Mouse (Mus musculus): ENCODE measurements around the gene Olfr572. TPM values are rescaled to one million over a fixed set of nuclear protein-coding genes. Genes with fewer than 3 reads are reported as not detected.

Olfr572 gene
- polyA plus RNA-seq, 1 experiment from 2014 or later = not detected

Other genes starting within 250 kb of the Olfr572 start
- 1.1 and 1.5 TPM in 2 replicates for gene Trim68, start 237.1 kb upstream of the Olfr572 start, polyA plus RNA-seq (2015; fragmentation: Nextera tagmentation; extraction: Ambion mirVana)
- gene Olfr557, start 228.5 kb upstream of the Olfr572 start, polyA plus RNA-seq (2015; fragmentation: Nextera tagmentation; extraction: Ambion mirVana) = not detected in 2 replicates
- gene Olfr558, start 222.2 kb upstream of the Olfr572 start, polyA plus RNA-seq (2015; fragmentation: Nextera tagmentation; extraction: Ambion mirVana) = not detected in 2 replicates
- gene Olfr33, start 205.3 kb upstream of the Olfr572 start, polyA plus RNA-seq (2015; fragmentation: Nextera tagmentation; extraction: Ambion mirVana) = not detected in 2 replicates
- not detected in 2 replicates for gene Olfr559, start 196.9 kb upstream of the Olfr572 start, polyA plus RNA-seq (2015; fragmentation: Nextera tagmentation; extraction: Ambion mirVana)
- not detected in 2 replicates for gene Olfr560, start 165.0 kb upstream of the Olfr572 start, polyA plus RNA-seq (2015; fragmentation: Nextera tagmentation; extraction: Ambion mirVana)
- 0.02 and 0.04 TPM in 2 replicates for gene Olfr78, start 164.9 kb upstream of the Olfr572 start, polyA plus RNA-seq (2015; fragmentation: Nextera tagmentation; extraction: Ambion mirVana)
- gene Olfr561, start 153.2 kb upstream of the Olfr572 start, polyA plus RNA-seq (2015; fragmentation: Nextera tagmentation; extraction: Ambion mirVana) = not detected in 2 replicates
- not detected in 2 replicates for gene Olfr564, start 120.9 kb upstream of the Olfr572 start, polyA plus RNA-seq (2015; fragmentation: Nextera tagmentation; extraction: Ambion mirVana)
- gene Olfr566, start 65.6 kb upstream of the Olfr572 start, polyA plus RNA-seq (2015; fragmentation: Nextera tagmentation; extraction: Ambion mirVana) = not detected in 2 replicates
- not detected in 2 replicates for gene Olfr568, start 47.3 kb upstream of the Olfr572 start, polyA plus RNA-seq (2015; fragmentation: Nextera tagmentation; extraction: Ambion mirVana)
- not detected in 2 replicates for gene Olfr569, start 33.5 kb upstream of the Olfr572 start, polyA plus RNA-seq (2015; fragmentation: Nextera tagmentation; extraction: Ambion mirVana)
- gene Olfr570, start 29.8 kb upstream of the Olfr572 start, polyA plus RNA-seq (2015; fragmentation: Nextera tagmentation; extraction: Ambion mirVana) = not detected in 2 replicates
- gene Olfr571, start 6.9 kb upstream of the Olfr572 start, polyA plus RNA-seq (2015; fragmentation: Nextera tagmentation; extraction: Ambion mirVana) = not detected in 2 replicates
- not detected in 2 replicates for gene Olfr573-ps1, start 18.2 kb downstream of the Olfr572 start, polyA plus RNA-seq (2015; fragmentation: Nextera tagmentation; extraction: Ambion mirVana)
- gene Olfr574, start 24.1 kb downstream of the Olfr572 start, polyA plus RNA-seq (2015; fragmentation: Nextera tagmentation; extraction: Ambion mirVana) = not detected in 2 replicates
- gene Olfr575, start 34.4 kb downstream of the Olfr572 start, polyA plus RNA-seq (2015; fragmentation: Nextera tagmentation; extraction: Ambion mirVana) = not detected in 2 replicates
- gene Olfr576, start 38.3 kb downstream of the Olfr572 start, polyA plus RNA-seq (2015; fragmentation: Nextera tagmentation; extraction: Ambion mirVana) = not detected in 2 replicates
- gene Olfr577, start 51.5 kb downstream of the Olfr572 start, polyA plus RNA-seq (2015; fragmentation: Nextera tagmentation; extraction: Ambion mirVana) = not detected in 2 replicates
- not detected in 2 replicates for gene Olfr578, start 64.9 kb downstream of the Olfr572 start, polyA plus RNA-seq (2015; fragmentation: Nextera tagmentation; extraction: Ambion mirVana)
- not detected in 2 replicates for gene Olfr582, start 113.6 kb downstream of the Olfr572 start, polyA plus RNA-seq (2015; fragmentation: Nextera tagmentation; extraction: Ambion mirVana)
- gene Olfr583, start 126.9 kb downstream of the Olfr572 start, polyA plus RNA-seq (2015; fragmentation: Nextera tagmentation; extraction: Ambion mirVana) = not detected in 2 replicates
- gene Olfr584, start 157.5 kb downstream of the Olfr572 start, polyA plus RNA-seq (2015; fragmentation: Nextera tagmentation; extraction: Ambion mirVana) = not detected in 2 replicates
- not detected in 2 replicates for gene Olfr585, start 173.3 kb downstream of the Olfr572 start, polyA plus RNA-seq (2015; fragmentation: Nextera tagmentation; extraction: Ambion mirVana)
- gene Olfr586, start 201.2 kb downstream of the Olfr572 start, polyA plus RNA-seq (2015; fragmentation: Nextera tagmentation; extraction: Ambion mirVana) = not detected in 2 replicates
- not detected in 2 replicates for gene Olfr588-ps1, start 216.5 kb downstream of the Olfr572 start, polyA plus RNA-seq (2015; fragmentation: Nextera tagmentation; extraction: Ambion mirVana)
- gene Olfr589, start 231.9 kb downstream of the Olfr572 start, polyA plus RNA-seq (2015; fragmentation: Nextera tagmentation; extraction: Ambion mirVana) = not detected in 2 replicates